Mouse (Mus musculus) forebrain, embryonic 16.5 days (tissue): ENCODE data around the gene Fpgs. TPM values are rescaled to one million over a fixed set of nuclear protein-coding genes. Genes with fewer than 3 reads are reported as not detected.

Source experiments
- ATAC-seq: fragments of 200-750 bp; cut with Nextera tagmentation; 2 replicates; pipeline ENCODE4 v1.8.0; 2017; ENCODE audit warnings: mild to moderate bottlenecking, moderate library complexity
- H3K27ac ChIP-seq: fragments of 300-500 bp; sonication (generic); 2 replicates; pipeline ENCODE4 v1.5.1; 2014; ENCODE audit warnings: low read length, control low read depth
- H3K27me3 ChIP-seq: fragments of 300-500 bp; sonication (generic); replicated peaks from 2 replicates; pipeline ENCODE4 v1.6.1; 2014; ENCODE audit warnings: low read length; ENCODE audit not compliant: control insufficient read depth, insufficient read depth
- H3K36me3 ChIP-seq: fragments of 300-500 bp; sonication (generic); 2 replicates; pipeline ENCODE4 v1.6.1; 2014; ENCODE audit not compliant: control insufficient read depth, insufficient read depth
- H3K4me1 ChIP-seq: fragments of 300-500 bp; sonication (generic); replicated peaks from 2 replicates; pipeline ENCODE4 v1.6.1; 2014; ENCODE audit warnings: low read length; ENCODE audit not compliant: control insufficient read depth, insufficient read depth
- H3K4me2 ChIP-seq: fragments of 300-500 bp; sonication (generic); 2 replicates; pipeline ENCODE4 v1.6.1; 2014; ENCODE audit warnings: mild to moderate bottlenecking, low read length, control low read depth
- H3K4me3 ChIP-seq: fragments of 300-500 bp; sonication (generic); replicated peaks from 2 replicates; pipeline ENCODE4 v1.5.1; 2014; ENCODE audit warnings: mild to moderate bottlenecking, low read length, control low read depth
- H3K9ac ChIP-seq: fragments of 300-500 bp; sonication (generic); replicated peaks from 2 replicates; pipeline ENCODE4 v1.6.1; 2014; ENCODE audit warnings: low read depth, low read length, control low read depth
- H3K9me3 ChIP-seq: fragments of 300-500 bp; sonication (generic); 2 replicates; pipeline ENCODE4 v1.6.1; 2016; ENCODE audit warnings: low read length; ENCODE audit not compliant: control insufficient read depth
- WGBS: fragments of 180-500 bp; shearing (Covaris S2); extraction: QIAGEN DNeasy Blood & Tissue Kit; methylation state at CpG from one replicate; pipeline ENCODE4 v1.1.7; 2014; 5-methylcytosine and 5-hydroxymethylcytosine counted together
- polyA plus RNA-seq: library from polyadenylated mRNA; unstranded; fragments of >200 nt; fragmentation: Nextera tagmentation; extraction: Ambion mirVana; gene quantifications from 2 replicates; pipeline ENCODE4 v1.2.1, GENCODE M21; 2015

The Fpgs gene
- polyA plus RNA-seq, 1 experiment from 2014 or later, result 23.7 TPM

GRCm38 (mm10) chr2:32741273-32742172, 37.6 kb upstream of the Fpgs start:
- under 1% methylated on average over 50 of the region's 58 CpGs for WGBS
- Histone ChIP-seq H3K4me1 (peaks cover 22% of the 10 kb centered on the region), H3K4me2 (peak overlapping the region; percentile 85), H3K27me3 (no peaks in the 10 kb centered on the region), H3K9me3 (no peaks in the 10 kb centered on the region), H3K4me3 (peak overlapping the region; percentile 84), H3K27ac (peak overlapping the region; percentile 86), H3K9ac (peak overlapping the region; percentile 87), H3K36me3 (peaks cover 3% of the 10 kb centered on the region; the same call in 1 of the 2 replicates)
- ATAC-seq, result peak; percentile 56

GRCm38 (mm10) chr2:32740916-32741272, 36.9 kb upstream of the Fpgs start, which contains the start of gene 6330409D20Rik:
6330409D20Rik (minus strand) TSS chr2:32741016.
- Histone ChIP-seq H3K9ac (peak within 1 kb of the TSS; percentile 87), H3K9me3 (no peaks in the 10 kb centered on the region), H3K4me2 (peak within 1 kb of the TSS; percentile 85), H3K36me3 (peaks cover under 1% of the 10 kb centered on the region; the same call in 1 of the 2 replicates), H3K4me1 (peaks cover 22% of the 10 kb centered on the region), H3K27ac (peak within 1 kb of the TSS; percentile 86), H3K4me3 (peak within 1 kb of the TSS; percentile 84), H3K27me3 (no peaks in the 10 kb centered on the region)
- WGBS, result 5% methylated on average over 11 of the region's 11 CpGs
- ATAC-seq, result 0 out of 2 replicates have a peak, but pooled peaks have one; percentile 1

GRCm38 (mm10) chr2:32739311-32739710, 35.4 kb upstream of the Fpgs start:
- H3K27me3 ChIP-seq, result no peaks in the 10 kb centered on the region
- WGBS, result 71% methylated on average over 4 of the region's 4 CpGs
- no peak for ATAC-seq
- H3K9ac ChIP-seq, result no peak overlapping the region
- H3K36me3 ChIP-seq, result no peaks in the 10 kb centered on the region
- no peak overlapping the region for H3K27ac ChIP-seq
- peaks cover 22% of the 10 kb centered on the region for H3K4me1 ChIP-seq
- H3K4me2 ChIP-seq, result no peak overlapping the region
- no peaks in the 10 kb centered on the region for H3K9me3 ChIP-seq
- H3K4me3 ChIP-seq, result no peak overlapping the region

GRCm38 (mm10) chr2:32737008-32737407, 33.1 kb upstream of the Fpgs start:
- no peak overlapping the region for H3K9ac ChIP-seq
- H3K4me3 ChIP-seq, result no peak overlapping the region
- H3K36me3 ChIP-seq, result no peaks in the 10 kb centered on the region
- no peak overlapping the region for H3K4me2 ChIP-seq
- no peak overlapping the region for H3K27ac ChIP-seq
- no peak for ATAC-seq
- peaks cover 11% of the 10 kb centered on the region for H3K4me1 ChIP-seq
- 54% methylated on average over 6 of the region's 6 CpGs for WGBS
- no peaks in the 10 kb centered on the region for H3K27me3 ChIP-seq
- no peaks in the 10 kb centered on the region for H3K9me3 ChIP-seq

GRCm38 (mm10) chr2:32736306-32736829, 32.4 kb upstream of the Fpgs start:
- Histone ChIP-seq H3K4me2 (no peak overlapping the region), H3K27ac (no peak overlapping the region), H3K4me1 (peaks cover 8% of the 10 kb centered on the region), H3K27me3 (no peaks in the 10 kb centered on the region), H3K9ac (no peak overlapping the region), H3K4me3 (no peak overlapping the region), H3K36me3 (no peaks in the 10 kb centered on the region), H3K9me3 (no peaks in the 10 kb centered on the region)
- 43% methylated on average over 3 of the region's 3 CpGs for WGBS
- no peak for ATAC-seq

GRCm38 (mm10) chr2:32734933-32735332, 31.0 kb upstream of the Fpgs start:
- no peak for ATAC-seq
- Histone ChIP-seq H3K27me3 (no peaks in the 10 kb centered on the region), H3K9ac (no peak overlapping the region), H3K4me3 (no peak overlapping the region), H3K4me2 (no peak overlapping the region), H3K36me3 (no peaks in the 10 kb centered on the region), H3K9me3 (no peaks in the 10 kb centered on the region), H3K4me1 (no peaks in the 10 kb centered on the region), H3K27ac (no peak overlapping the region)
- WGBS, result 62% methylated on average over 4 of the region's 4 CpGs

- Histone ChIP-seq H3K4me1 (no peaks in the 10 kb centered on the region), H3K9me3 (no peaks in the 10 kb centered on the region), H3K4me2 (no peak overlapping the region), H3K27ac (no peak overlapping the region), H3K36me3 (no peaks in the 10 kb centered on the region), H3K9ac (no peak overlapping the region), H3K4me3 (no peak overlapping the region), H3K27me3 (no peaks in the 10 kb centered on the region)
- WGBS, result 54% methylated on average over 4 of the region's 4 CpGs
- no peak for ATAC-seq
These were observed 30.5 kb upstream of the Fpgs start for GRCm38 (mm10) chr2:32734480-32734879.

GRCm38 (mm10) chr2:32732695-32733094, 28.8 kb upstream of the Fpgs start:
- no peak overlapping the region for H3K4me2 ChIP-seq
- no peak for ATAC-seq

GRCm38 (mm10) chr2:32731911-32732310, 28.0 kb upstream of the Fpgs start:
- no peaks in the 10 kb centered on the region for H3K27me3 ChIP-seq
- no peak overlapping the region for H3K4me2 ChIP-seq
- WGBS, result 74% methylated on average over 4 of the region's 4 CpGs
- no peak overlapping the region for H3K9ac ChIP-seq
- no peak overlapping the region for H3K4me3 ChIP-seq
- H3K4me1 ChIP-seq, result peaks cover 7% of the 10 kb centered on the region
- ATAC-seq, result no peak
- no peak overlapping the region for H3K27ac ChIP-seq
- H3K9me3 ChIP-seq, result no peaks in the 10 kb centered on the region
- no peaks in the 10 kb centered on the region for H3K36me3 ChIP-seq

More at GRCm38 (mm10) chr2:32732695-32733094, 28.8 kb upstream of the Fpgs start:
- Histone ChIP-seq H3K9me3 (no peaks in the 10 kb centered on the region), H3K4me1 (no peaks in the 10 kb centered on the region; the same call in 1 of the 2 replicates), H3K4me3 (no peak overlapping the region), H3K27ac (no peak overlapping the region), H3K27me3 (no peaks in the 10 kb centered on the region), H3K36me3 (no peaks in the 10 kb centered on the region), H3K9ac (no peak overlapping the region)
- WGBS, result 63% methylated on average over 6 of the region's 6 CpGs
